Mouse (Mus musculus) MEL (cell line): Measurements from ENCODE around the gene Arf6. TPM values are rescaled to one million over a fixed set of nuclear protein-coding genes. Genes with fewer than 3 reads are reported as not detected.

Source experiments
- DNase-seq: peaks from one replicate; pipeline ENCODE4 v3.0.0; 2011; ENCODE audit warnings: low read depth, low spot score
- H3K27ac ChIP-seq: 2 replicates; pipeline ENCODE4 v1.5.1; 2012; ENCODE audit warnings: low read depth, mild to moderate bottlenecking, control low read depth, low read length, moderate library complexity; ENCODE audit not compliant: control insufficient read depth
- H3K27me3 ChIP-seq, 2 experiments: fragments of 150-350 bp in 1 of 2; sonication (generic) in 1 of 2; 2 replicates each; pipeline ENCODE4 v1.6.1; 2012; ENCODE audit warnings: low read length in 2 of 2, mild to moderate bottlenecking in 2 of 2, improper control_type of control experiment in 1 of 2, moderate library complexity in 1 of 2; ENCODE audit not compliant: insufficient read depth in 2 of 2, control insufficient read depth in 1 of 2
- H3K36me3 ChIP-seq, 2 experiments: 2 replicates each; pipeline ENCODE4 v1.6.1; 2012 to 2014; ENCODE audit warnings: low read length in 2 of 2, improper control_type of control experiment in 1 of 2, inconsistent platforms in 1 of 2, mild to moderate bottlenecking in 1 of 2; ENCODE audit not compliant: insufficient read depth in 2 of 2, control insufficient read depth in 1 of 2
- H3K4me1 ChIP-seq, 2 experiments: fragments of 150-350 bp in 1 of 2; sonication (generic) in 1 of 2; 2 replicates each; pipeline ENCODE4 v1.6.1; 2012; ENCODE audit warnings: low read length in 2 of 2, improper control_type of control experiment in 1 of 2, mild to moderate bottlenecking in 1 of 2; ENCODE audit not compliant: insufficient read depth in 2 of 2, control insufficient read depth in 1 of 2
- H3K4me3 ChIP-seq, 2 experiments: fragments of 150-350 bp in 1 of 2; sonication (generic) in 1 of 2; 2 replicates each; pipeline ENCODE4 v1.5.1; 2012; ENCODE audit warnings: low read depth in 2 of 2, low read length in 2 of 2, mild to moderate bottlenecking in 2 of 2, moderate library complexity in 2 of 2, control low read depth in 1 of 2, improper control_type of control experiment in 1 of 2; ENCODE audit not compliant: control insufficient read depth in 1 of 2, insufficient read depth in 1 of 2
- H3K79me2 ChIP-seq: 2 replicates; pipeline ENCODE4 v1.6.1; 2012; ENCODE audit warnings: mild to moderate bottlenecking, low read length, moderate library complexity; ENCODE audit not compliant: control insufficient read depth, poor library complexity, insufficient read depth
- H3K9ac ChIP-seq: 2 replicates; pipeline ENCODE4 v1.6.1; 2012; ENCODE audit warnings: low read depth, mild to moderate bottlenecking, control low read depth, low read length, moderate library complexity; ENCODE audit not compliant: control insufficient read depth, poor library complexity, severe bottlenecking
- H3K9me3 ChIP-seq: fragments of 150-350 bp; sonication (generic); replicated peaks from 2 replicates; pipeline ENCODE4 v1.6.1; 2012; ENCODE audit warnings: mild to moderate bottlenecking, low read length, improper control_type of control experiment, moderate library complexity; ENCODE audit not compliant: insufficient read depth
- CHD2 ChIP-seq: IDR thresholded peaks from 2 replicates; pipeline ENCODE4 v1.6.1; 2011; ENCODE audit warnings: low read length, improper control_type of control experiment
- CTCF ChIP-seq, 3 experiments: IDR thresholded peaks in 2 of 3; conservative IDR thresholded peaks in 1 of 3; 2 replicates each; pipeline ENCODE4 v1.5.1; 2011 to 2012; ENCODE audit warnings: low read length in 3 of 3, low read depth in 2 of 3, mild to moderate bottlenecking in 2 of 3, improper control_type of control experiment in 1 of 3, inconsistent platforms in 1 of 3, mixed read lengths in 1 of 3, moderate library complexity in 1 of 3; ENCODE audit not compliant: control insufficient read depth in 1 of 3, insufficient read depth in 1 of 3, poor library complexity in 1 of 3, severe bottlenecking in 1 of 3
- ELF1 ChIP-seq: IDR thresholded peaks from 2 replicates; pipeline ENCODE4 v1.6.1; 2014; ENCODE audit warnings: low read depth, mild to moderate bottlenecking, inconsistent platforms, low read length, improper control_type of control experiment, moderate library complexity
- ETS1 ChIP-seq: IDR thresholded peaks from 2 replicates; pipeline ENCODE4 v1.6.1; 2012; ENCODE audit warnings: low read depth, mild to moderate bottlenecking, inconsistent platforms, low read length, improper control_type of control experiment, moderate library complexity
- GATA1 ChIP-seq: IDR thresholded peaks from 2 replicates; pipeline ENCODE4 v1.6.1; 2011; ENCODE audit warnings: low read depth, low read length, improper control_type of control experiment
- HCFC1 ChIP-seq: IDR thresholded peaks from 2 replicates; pipeline ENCODE4 v1.6.1; 2012; ENCODE audit warnings: low read depth, mild to moderate bottlenecking, inconsistent platforms, low read length, improper control_type of control experiment, moderate library complexity
- KAT2A ChIP-seq: conservative IDR thresholded peaks from 2 replicates; pipeline ENCODE4 v1.6.1; 2012; ENCODE audit warnings: low read depth, low read length, improper control_type of control experiment, inconsistent platforms
- MAFK ChIP-seq: IDR thresholded peaks from 2 replicates; pipeline ENCODE4 v1.6.1; 2011; ENCODE audit warnings: low read depth, mild to moderate bottlenecking, low read length, improper control_type of control experiment, borderline replicate concordance
- MAX ChIP-seq: IDR thresholded peaks from 2 replicates; pipeline ENCODE4 v1.6.1; 2011; ENCODE audit warnings: low read length, improper control_type of control experiment
- MAZ ChIP-seq: IDR thresholded peaks from 2 replicates; pipeline ENCODE4 v1.6.1; 2012; ENCODE audit warnings: low read depth, mild to moderate bottlenecking, inconsistent platforms, low read length, improper control_type of control experiment
- MEF2A ChIP-seq: IDR thresholded peaks from 2 replicates; pipeline ENCODE4 v1.6.1; 2014; ENCODE audit warnings: low read depth, mild to moderate bottlenecking, inconsistent platforms, low read length, improper control_type of control experiment; ENCODE audit not compliant: poor library complexity, insufficient replicate concordance, severe bottlenecking; ENCODE audit errors: extremely low read depth
- MXI1 ChIP-seq: IDR thresholded peaks from 2 replicates; pipeline ENCODE4 v1.6.1; 2011; ENCODE audit warnings: mild to moderate bottlenecking, low read depth, low read length, improper control_type of control experiment
- MYB ChIP-seq: IDR thresholded peaks from 2 replicates; pipeline ENCODE4 v1.6.1; 2011; ENCODE audit warnings: mild to moderate bottlenecking, low read depth, low read length, improper control_type of control experiment
- NRF1 ChIP-seq: IDR thresholded peaks from 2 replicates; pipeline ENCODE4 v1.6.1; 2014; ENCODE audit warnings: low read depth, mild to moderate bottlenecking, inconsistent platforms, low read length, improper control_type of control experiment, moderate library complexity; ENCODE audit not compliant: poor library complexity, insufficient read depth, severe bottlenecking
- POLR2A ChIP-seq, 2 experiments: IDR thresholded peaks; 2 replicates each; pipeline ENCODE4 v1.6.1; 2011 to 2012; ENCODE audit warnings: low read length in 2 of 2, mild to moderate bottlenecking in 2 of 2, control low read depth in 1 of 2, improper control_type of control experiment in 1 of 2, low read depth in 1 of 2, moderate library complexity in 1 of 2; ENCODE audit not compliant: control insufficient read depth in 1 of 2, insufficient read depth in 1 of 2, poor library complexity in 1 of 2
- RAD21 ChIP-seq: IDR thresholded peaks from 2 replicates; pipeline ENCODE4 v1.6.1; 2011; ENCODE audit warnings: mild to moderate bottlenecking, low read depth, low read length, improper control_type of control experiment
- RCOR1 ChIP-seq: IDR thresholded peaks from 2 replicates; pipeline ENCODE4 v1.6.1; 2012; ENCODE audit warnings: low read depth, mild to moderate bottlenecking, inconsistent platforms, low read length, improper control_type of control experiment
- SMC3 ChIP-seq: IDR thresholded peaks from 2 replicates; pipeline ENCODE4 v1.6.1; 2011; ENCODE audit warnings: low read depth, low read length, improper control_type of control experiment
- TBP ChIP-seq: IDR thresholded peaks from 2 replicates; pipeline ENCODE4 v1.8.0; 2011; ENCODE audit warnings: low read depth, low read length, improper control_type of control experiment
- UBTF ChIP-seq: IDR thresholded peaks from 2 replicates; pipeline ENCODE4 v1.6.1; 2012; ENCODE audit warnings: low read depth, mild to moderate bottlenecking, inconsistent platforms, low read length, improper control_type of control experiment, moderate library complexity, borderline replicate concordance; ENCODE audit not compliant: insufficient read depth
- ZC3H11A ChIP-seq: IDR thresholded peaks from 2 replicates; pipeline ENCODE4 v1.6.1; 2012; ENCODE audit warnings: low read depth, mild to moderate bottlenecking, inconsistent platforms, low read length, improper control_type of control experiment
- polyA plus RNA-seq, 2 experiments: library from polyadenylated mRNA; stranded (reverse) in 1 of 2; unstranded in 1 of 2; fragments of >175 nt in 1 of 2; fragments of >200 nt in 1 of 2; gene quantifications; 2 replicates each; pipeline versions ENCODE4 v1.2.1 to v1.2.4; 2012; ENCODE audit warnings: low replicate concordance in 2 of 2, low read depth in 1 of 2; ENCODE audit not compliant: insufficient read length in 2 of 2, insufficient read depth in 1 of 2, missing spikeins in 1 of 2
- total RNA-seq: library from RNA; depleted of rRNA; stranded (reverse); fragments of 300-350 nt; gene quantifications from 2 replicates; pipeline ENCODE4 v1.2.3, GENCODE M21; 2012

Arf6 gene
- total and polyA plus RNA-seq, 3 experiments: 140 to 192 (median 181) TPM

GRCm38 (mm10) chr12:69356546-69357299 is 15.2 kb upstream of the Arf6 start, which contains the start of gene Nemf (continued):
- TF ChIP-seq NRF1: peak; percentile 84
- no peak for TF ChIP-seq UBTF
- no peak for TF ChIP-seq MEF2A
- peak; percentile 90 for TF ChIP-seq HCFC1
- peak; percentile 62; the same call in 1 of the 2 replicates for TF ChIP-seq MXI1
- TF ChIP-seq RAD21: no peak
- TF ChIP-seq KAT2A: peak; percentile 57; the same call in 1 of the 2 replicates
- TF ChIP-seq ETS1: no peak
- TF ChIP-seq POLR2A (IDR thresholded peaks at IDR 0.05; ENCODE audit: control insufficient read depth in 1 of 2, insufficient read depth in 1 of 2, low read depth in 1 of 2, low read length in 2 of 2, poor library complexity in 1 of 2): peak; percentile 87 to 97
- no peak for TF ChIP-seq ELF1
- no peak; the same call in 1 of the 2 replicates for TF ChIP-seq MYB
- TF ChIP-seq ZC3H11A: no peak
- TF ChIP-seq GATA1: no peak
- no peak for TF ChIP-seq MAFK
- no peak for TF ChIP-seq CHD2
- TF ChIP-seq SMC3: no peak
- TF ChIP-seq, all 39 proteins: peak for 15

GRCm38 (mm10) chr12:69357300-69357646 is 14.7 kb upstream of the Arf6 start:
- peak overlapping the region; percentile 96 for H3K9ac ChIP-seq
- TF ChIP-seq MAZ (no peak), CTCF (IDR thresholded peaks at IDR 0.05 in 2 of 3, conservative IDR thresholded peaks at IDR 0.05 in 1 of 3; ENCODE audit: control insufficient read depth in 1 of 3, insufficient read depth in 1 of 3, low read depth in 2 of 3, low read length in 3 of 3, poor library complexity in 1 of 3, severe bottlenecking in 1 of 3) (peak in 1 of 3 experiments; percentile 13; a peak in 1 of 6 replicates), ETS1 (no peak), MYB (peak; percentile 66; the same call in 1 of the 2 replicates), MAX (peak; percentile 34; the same call in 1 of the 2 replicates), TBP (peak; percentile 26), RCOR1 (no peak)
- peaks cover 0 to 7% of the 10 kb centered on the region in 2 experiments; a peak in 3 of 4 replicates for H3K4me1 ChIP-seq
- no peaks in the 10 kb centered on the region for H3K9me3 ChIP-seq
- H3K4me3 ChIP-seq: peak overlapping the region; percentile 96 to 97
- peaks cover 18% of the 10 kb centered on the region for H3K79me2 ChIP-seq
- peaks cover 5 to 11% of the 10 kb centered on the region in 2 experiments for H3K36me3 ChIP-seq
- H3K27me3 ChIP-seq: no peaks in the 10 kb centered on the region
- peak overlapping the region; percentile 69 for H3K27ac ChIP-seq
- no peak for DNase-seq
